Mouse (Mus musculus): Measurements from ENCODE around the gene C2cd4c.

GRCm38 (mm10) chr10:79649070-79649751 lies 35.4 kb upstream of the C2cd4c start:
- no peak for TF ChIP-seq GABPA (IDR thresholded peaks at IDR 0.05; ENCODE audit: low read depth, low read length)
- TF ChIP-seq POLR2A (IDR thresholded peaks at IDR 0.05; ENCODE audit: control insufficient read depth in 1 of 2, insufficient read depth in 1 of 2, low read depth in 1 of 2, low read length in 2 of 2, poor library complexity in 1 of 2), result no peak
- TF ChIP-seq MAFK (IDR thresholded peaks at IDR 0.05; ENCODE audit: borderline replicate concordance, low read depth, low read length), result no peak
- peak; percentile 90 to 96 (median 96) for TF ChIP-seq CTCF (IDR thresholded peaks at IDR 0.05 in 2 of 3, conservative IDR thresholded peaks at IDR 0.05 in 1 of 3; ENCODE audit: control insufficient read depth in 1 of 3, insufficient read depth in 1 of 3, low read depth in 2 of 3, low read length in 3 of 3, poor library complexity in 1 of 3, severe bottlenecking in 1 of 3)
